Mouse (Mus musculus) intestine, embryonic 14.5 days (tissue): ENCODE measurements at regions not wholly inside any gene's neighbourhood (a gene's known extent, or its start where the extent isn't known, plus 50 kb on each side); places are given as distances from the start of the nearest gene placed in this dataset.

ENCODE experiments used
- ATAC-seq: fragments of 200-750 bp; cut with Nextera tagmentation; replicated peaks from 2 replicates; pipeline ENCODE4 v1.8.0; 2017; ENCODE audit warnings: low read depth, moderate number of reproducible peaks, moderate TSS enrichment, moderate library complexity; ENCODE audit not compliant: low FRiP score, low TSS enrichment
- DNase-seq: peaks from one replicate; pipeline ENCODE4 v3.0.0-alpha.2; 2018; ENCODE audit warnings: low spot score
- H3K27ac ChIP-seq: fragments of 300-500 bp; sonication (generic); 2 replicates; pipeline ENCODE4 v1.5.1; 2014; ENCODE audit warnings: low read depth, mild to moderate bottlenecking, control low read depth
- H3K27me3 ChIP-seq: fragments of 300-500 bp; sonication (generic); replicated peaks from 2 replicates; pipeline ENCODE4 v1.6.1; 2014; ENCODE audit warnings: low read length, control low read depth; ENCODE audit not compliant: control insufficient read depth, insufficient read depth
- H3K36me3 ChIP-seq: fragments of 300-500 bp; sonication (generic); 2 replicates; pipeline ENCODE4 v1.6.1; 2014; ENCODE audit warnings: low read length, control low read depth; ENCODE audit not compliant: control insufficient read depth, insufficient read depth
- H3K4me1 ChIP-seq: fragments of 300-500 bp; sonication (generic); replicated peaks from 2 replicates; pipeline ENCODE4 v1.6.1; 2014; ENCODE audit warnings: low read length, control low read depth, mixed read lengths; ENCODE audit not compliant: control insufficient read depth, insufficient read depth
- H3K4me2 ChIP-seq: fragments of 300-500 bp; sonication (generic); 2 replicates; pipeline ENCODE4 v1.6.1; 2014; ENCODE audit warnings: low read length
- H3K4me3 ChIP-seq: fragments of 300-500 bp; sonication (generic); 2 replicates; pipeline ENCODE4 v1.5.1; 2014; ENCODE audit warnings: low read depth, low read length, control low read depth, mixed read lengths
- H3K9ac ChIP-seq: fragments of 300-500 bp; sonication (generic); 2 replicates; pipeline ENCODE4 v1.6.1; 2014; ENCODE audit warnings: mild to moderate bottlenecking, low read length
- H3K9me3 ChIP-seq: fragments of 300-500 bp; sonication (generic); 2 replicates; pipeline ENCODE4 v1.6.1; 2016; ENCODE audit warnings: low read length, control low read depth; ENCODE audit not compliant: control insufficient read depth
- WGBS: fragments of 180-500 bp; shearing (Covaris S2); extraction: QIAGEN DNeasy Blood & Tissue Kit; methylation state at CpG from one replicate; pipeline ENCODE4 v1.1.7; 2014; 5-methylcytosine and 5-hydroxymethylcytosine counted together

GRCm38 (mm10) chr7:129068137-129068536 lies 188.7 kb upstream of the Plpp4 start:
- H3K36me3 ChIP-seq, result no peaks in the 10 kb centered on the region

GRCm38 (mm10) chr7:129079786-129080185 lies 177.0 kb upstream of the Plpp4 start:
- DNase-seq, result no peak
- no peak overlapping the region for H3K4me2 ChIP-seq
- 70% methylated on average over 6 of the region's 6 CpGs for WGBS
- H3K4me3 ChIP-seq, result no peak overlapping the region
- no peak for ATAC-seq
- H3K4me1 ChIP-seq, result no peaks in the 10 kb centered on the region
- H3K9me3 ChIP-seq, result no peaks in the 10 kb centered on the region
- H3K27ac ChIP-seq, result no peak overlapping the region
- H3K27me3 ChIP-seq, result no peaks in the 10 kb centered on the region
- no peaks in the 10 kb centered on the region for H3K36me3 ChIP-seq
- H3K9ac ChIP-seq, result no peak overlapping the region

More at GRCm38 (mm10) chr7:129068137-129068536, 188.7 kb upstream of the Plpp4 start:
- DNase-seq (no peak), ATAC-seq (no peak)
- H3K27me3 ChIP-seq, result no peaks in the 10 kb centered on the region
- H3K4me3 ChIP-seq, result no peak overlapping the region
- H3K9me3 ChIP-seq, result no peaks in the 10 kb centered on the region
- 79% methylated on average over 4 of the region's 4 CpGs for WGBS
- no peaks in the 10 kb centered on the region for H3K4me1 ChIP-seq
- no peak overlapping the region for H3K27ac ChIP-seq
- no peak overlapping the region for H3K9ac ChIP-seq
- no peak overlapping the region for H3K4me2 ChIP-seq

GRCm38 (mm10) chr7:129091441-129091840 lies 165.4 kb upstream of the Plpp4 start:
- WGBS, result 60% methylated on average over 4 of the region's 4 CpGs
- Histone ChIP-seq H3K27me3 (no peaks in the 10 kb centered on the region), H3K27ac (no peak overlapping the region)

GRCm38 (mm10) chr7:129096374-129097069 lies 160.3 kb upstream of the Plpp4 start:
- Histone ChIP-seq H3K4me2 (no peak overlapping the region), H3K9ac (no peak overlapping the region), H3K4me1 (no peaks in the 10 kb centered on the region), H3K27me3 (no peaks in the 10 kb centered on the region), H3K36me3 (no peaks in the 10 kb centered on the region), H3K4me3 (no peak overlapping the region), H3K9me3 (no peaks in the 10 kb centered on the region), H3K27ac (no peak overlapping the region)
- WGBS, result 25% methylated on average over 3 of the region's 3 CpGs
- DNase-seq (no peak), ATAC-seq (no peak)

More at GRCm38 (mm10) chr7:129091441-129091840, 165.4 kb upstream of the Plpp4 start:
- no peaks in the 10 kb centered on the region for H3K4me1 ChIP-seq
- H3K9ac ChIP-seq, result no peak overlapping the region
- ATAC-seq, result no peak
- H3K4me3 ChIP-seq, result no peak overlapping the region
- no peak for DNase-seq
- no peaks in the 10 kb centered on the region for H3K9me3 ChIP-seq
- no peak overlapping the region for H3K4me2 ChIP-seq
- no peaks in the 10 kb centered on the region for H3K36me3 ChIP-seq

- no peak overlapping the region for H3K27ac ChIP-seq
- no peak overlapping the region for H3K4me3 ChIP-seq
- no peak overlapping the region for H3K9ac ChIP-seq
- WGBS, result 70% methylated on average over 4 of the region's 4 CpGs
- H3K27me3 ChIP-seq, result no peaks in the 10 kb centered on the region
- no peaks in the 10 kb centered on the region for H3K36me3 ChIP-seq
- no peak for DNase-seq
- no peak for ATAC-seq
- H3K9me3 ChIP-seq, result no peaks in the 10 kb centered on the region
- no peaks in the 10 kb centered on the region for H3K4me1 ChIP-seq
- no peak overlapping the region for H3K4me2 ChIP-seq
Observed at GRCm38 (mm10) chr7:129102437-129102836, 154.4 kb upstream of the Plpp4 start.

GRCm38 (mm10) chr7:129134176-129134575 lies 122.7 kb upstream of the Plpp4 start:
- Histone ChIP-seq H3K4me1 (0 out of 2 replicates have a peak, but pooled peaks cover 3% of the 10 kb centered on the region), H3K4me3 (no peak overlapping the region), H3K36me3 (no peaks in the 10 kb centered on the region), H3K27ac (no peak overlapping the region), H3K4me2 (no peak overlapping the region), H3K9ac (no peak overlapping the region), H3K9me3 (no peaks in the 10 kb centered on the region), H3K27me3 (no peaks in the 10 kb centered on the region)
- DNase-seq (no peak), ATAC-seq (no peak)

GRCm38 (mm10) chr7:129134661-129135215 lies 122.1 kb upstream of the Plpp4 start:
- Histone ChIP-seq H3K4me1 (0 out of 2 replicates have a peak, but pooled peaks cover 3% of the 10 kb centered on the region), H3K27ac (no peak overlapping the region), H3K9me3 (no peaks in the 10 kb centered on the region), H3K4me2 (no peak overlapping the region), H3K27me3 (no peaks in the 10 kb centered on the region), H3K9ac (no peak overlapping the region), H3K36me3 (no peaks in the 10 kb centered on the region), H3K4me3 (no peak overlapping the region)
- DNase-seq (no peak), ATAC-seq (no peak)
- WGBS, result 31% methylated on average over 4 of the region's 4 CpGs

GRCm38 (mm10) chr7:129137303-129137990 lies 119.4 kb upstream of the Plpp4 start:
- WGBS, result 58% methylated on average over 11 of the region's 11 CpGs
- Histone ChIP-seq H3K4me3 (no peak overlapping the region), H3K27me3 (no peaks in the 10 kb centered on the region), H3K4me2 (no peak overlapping the region), H3K27ac (no peak overlapping the region), H3K4me1 (no peaks in the 10 kb centered on the region), H3K9me3 (no peaks in the 10 kb centered on the region), H3K9ac (no peak overlapping the region), H3K36me3 (no peaks in the 10 kb centered on the region)
- DNase-seq, result no peak
- no peak for ATAC-seq
